Comparison of ENCODE assay signal across 8 mouse cellular contexts in the genomic region with DNA sequence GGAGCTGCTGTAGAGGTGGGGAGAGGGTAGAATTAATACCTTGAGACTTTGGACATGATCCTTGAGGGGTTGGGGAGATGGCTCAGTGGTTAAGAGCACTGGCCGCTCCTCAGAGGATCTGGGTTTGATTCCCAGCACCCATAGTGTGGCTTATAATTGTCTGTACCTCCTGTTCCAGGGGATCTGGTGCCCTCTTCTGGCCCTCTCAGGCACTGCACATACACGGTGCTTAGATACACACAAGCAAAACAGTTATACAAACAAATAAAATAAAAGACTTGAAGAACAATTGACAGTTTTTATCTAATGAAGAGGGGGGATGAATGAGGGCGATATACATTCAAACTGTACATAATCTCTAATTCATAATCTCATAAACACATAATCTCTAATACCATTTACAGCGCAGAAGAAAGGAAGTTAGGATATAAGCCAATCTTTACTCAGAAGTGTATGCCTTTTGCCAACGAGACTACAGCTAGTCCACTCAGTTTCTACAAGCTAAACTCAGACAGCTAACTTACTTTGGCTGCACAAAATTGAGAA. TPM values are rescaled to one million over a fixed set of nuclear protein-coding genes. Genes with fewer than 3 reads are reported as not detected.
DNase-seq lines count a peak whose midpoint lies in the region; TF ChIP-seq lines count a peak whose summit lies in the region.
"Had no signal": no experiment of that assay in that cellular context is flagged by ENCODE, and none has a peak within 500 bp of the region (broad histone marks: within the 10 kb centered on the region; RNA-seq: fewer than 3 reads in every experiment).

No protein-coding gene starts in this region.

- H3K4me3 ChIP-seq in kidney, adult 2 months (ENCODE audit: insufficient read depth, low read depth, low read length), result no peak overlapping the region
- H3K4me3 ChIP-seq in ES-Bruce4 (ENCODE audit: low read depth, low read length), result no peak overlapping the region
- H3K4me3 ChIP-seq in bone marrow macrophage, adult 2 months (ENCODE audit: insufficient read depth, low read length), result no peak overlapping the region

- no peak overlapping the region for H3K9ac ChIP-seq in ES-Bruce4 (ENCODE audit: low read depth, poor library complexity, severe bottlenecking)

- H3K9me3 ChIP-seq in ES-Bruce4 (replicated peaks; ENCODE audit: control insufficient read depth, insufficient read depth, low read length, poor library complexity, severe bottlenecking), result no peaks in the 10 kb centered on the region

- peak; percentile 40 for TF ChIP-seq CTCF in kidney, adult 2 months (conservative IDR thresholded peaks at IDR 0.05; ENCODE audit: insufficient read depth, insufficient read length, low read depth, low read length)
- peak; percentile 75 for TF ChIP-seq CTCF in ES-Bruce4 (IDR thresholded peaks at IDR 0.05; ENCODE audit: low read depth, low read length)
- TF ChIP-seq CTCF in bone marrow macrophage, adult 2 months (IDR thresholded peaks at IDR 0.05; ENCODE audit: low read depth, low read length), result peak; percentile 34

- no peak overlapping the region for H3K27ac ChIP-seq in kidney, adult 2 months (ENCODE audit: insufficient read depth, low read depth, low read length)
- H3K27ac ChIP-seq in ES-Bruce4 (ENCODE audit: insufficient read depth, low read length), result no peak overlapping the region
- H3K27ac ChIP-seq in bone marrow macrophage, adult 2 months (ENCODE audit: insufficient read depth, low read depth, low read length), result no peak overlapping the region

- no peaks in the 10 kb centered on the region for H3K36me3 ChIP-seq in kidney, adult 2 months (ENCODE audit: control insufficient read depth, insufficient read depth, low read length)
- no peaks in the 10 kb centered on the region for H3K36me3 ChIP-seq in ES-Bruce4 (ENCODE audit: control insufficient read depth, insufficient read depth, low read length, poor library complexity, severe bottlenecking)

- H3K4me1 ChIP-seq in kidney, adult 2 months (ENCODE audit: control insufficient read depth, insufficient read depth, low read length), result peaks cover 7% of the 10 kb centered on the region; the same call in 1 of the 2 replicates
- H3K4me1 ChIP-seq in ES-Bruce4 (ENCODE audit: control insufficient read depth, insufficient read depth, low read length), result no peaks in the 10 kb centered on the region
- H3K4me1 ChIP-seq in bone marrow macrophage, adult 2 months (ENCODE audit: control insufficient read depth, insufficient read depth, low read length), result peaks cover 7% of the 10 kb centered on the region

- no peak for TF ChIP-seq POLR2A in kidney, adult 2 months (IDR thresholded peaks at IDR 0.05; ENCODE audit: low read depth, low read length)
- no peak for TF ChIP-seq POLR2A in ES-Bruce4 (IDR thresholded peaks at IDR 0.05; ENCODE audit: insufficient read depth, low read length)
- TF ChIP-seq POLR2A in bone marrow macrophage, adult 2 months (IDR thresholded peaks at IDR 0.05; ENCODE audit: borderline replicate concordance, low read depth, low read length), result no peak

- H3K27me3 ChIP-seq in kidney, adult 2 months (replicated peaks; ENCODE audit: control insufficient read depth, insufficient read depth, low read length), result no peaks in the 10 kb centered on the region
- no peaks in the 10 kb centered on the region for H3K27me3 ChIP-seq in ES-Bruce4 (ENCODE audit: control insufficient read depth, insufficient read depth, low read length, poor library complexity, severe bottlenecking)

- DNase-seq in kidney, adult 2 months, result peak; percentile 14
- DNase-seq in kidney, adult 11 months, result no peak
- peak; percentile 26 for DNase-seq in spleen, adult 12 weeks (ENCODE audit: low spot score)
- DNase-seq in yolk sac, embryonic 10.5 days (ENCODE audit: low spot score), result no peak
- DNase-seq in ovary, adult 18-20 months (ENCODE audit: low spot score), result no peak

- 96% methylated on average over 5 of the region's 5 CpGs for WGBS in kidney, adult 2 months

- TF ChIP-seq EP300 in ES-Bruce4 (IDR thresholded peaks at IDR 0.05; ENCODE audit: insufficient read depth, low read depth, low read length), result no peak

RNA-seq across cellular contexts. Expression of a gene that starts 2.7 kb away (rescaled TPM):
- polyA plus RNA-seq in kidney, adult 2 months (2012; rRNA removed), result 10.2 TPM in 2 replicates
- polyA plus RNA-seq in ES-Bruce4 (2011; ENCODE audit: insufficient read depth, insufficient read length, low read depth, missing spikeins), result 36.1 and 39.6 TPM in 2 replicates
- 19.7 and 19.9 TPM in 2 replicates for polyA plus RNA-seq in bone marrow macrophage, adult 2 months (2012; ENCODE audit: insufficient read depth, insufficient read length, missing spikeins)

RNA-seq across cellular contexts. Expression of a gene that starts 40.1 kb away (rescaled TPM):
- polyA plus RNA-seq in kidney, adult 2 months (2012; rRNA removed), result not detected in 2 replicates
- polyA plus RNA-seq in ES-Bruce4 (2011; ENCODE audit: insufficient read depth, insufficient read length, low read depth, missing spikeins), result not detected in 2 replicates
- polyA plus RNA-seq in bone marrow macrophage, adult 2 months (2012; ENCODE audit: insufficient read depth, insufficient read length, missing spikeins), result not detected in 2 replicates
- polyA plus RNA-seq: heart, embryonic 14.5 days had no signal

Comparison
In these comparisons a context has a peak if more than half of its experiments do, and no peak if none do; other contexts are left out.
1. DNase-seq: peak in kidney, adult 2 months (single experiment) and spleen, adult 12 weeks (single experiment); none in kidney, adult 11 months (single experiment), yolk sac, embryonic 10.5 days (single experiment) and ovary, adult 18-20 months (single experiment).
2. Peak in every context shown above with its lines, with median percentiles within 50 percentile points of each other: CTCF ChIP-seq.